Mouse (Mus musculus) lung, postnatal 4 days (tissue): ENCODE measurements at regions not wholly inside any gene's neighbourhood (a gene's known extent, or its start where the extent isn't known, plus 50 kb on each side); places are given as distances from the start of the nearest gene placed in this dataset.

Source experiments
- DNase-seq, 2 experiments: peaks; one replicate each; pipeline ENCODE4 v3.0.0; 2021

DNA sequence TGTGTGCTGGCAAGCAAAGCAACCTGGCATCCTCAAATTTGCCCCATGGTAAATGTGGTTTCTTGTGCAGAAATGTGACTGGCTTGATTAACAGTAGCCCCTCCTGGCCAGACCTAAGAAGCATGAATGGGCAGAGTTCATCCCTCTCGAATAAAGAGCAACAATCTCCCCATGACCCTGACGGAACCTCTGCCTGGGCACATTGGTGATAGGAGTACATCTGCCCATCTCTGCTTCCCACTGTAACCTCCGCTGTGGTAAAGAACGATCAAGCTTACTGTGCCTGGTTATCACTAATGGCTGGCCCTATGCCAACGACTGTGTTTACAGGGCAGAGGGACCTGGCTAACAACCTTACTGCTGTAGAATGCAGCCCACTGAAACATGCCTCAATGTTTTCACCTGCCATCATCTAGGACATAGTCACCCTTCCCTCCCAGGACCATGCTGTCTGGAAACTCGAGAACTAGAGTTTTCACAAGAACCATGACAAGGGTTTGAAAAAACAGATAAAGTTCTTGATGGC, 69.6 kb upstream of the Tspan2 start:
- DNase-seq: no peak

DNA sequence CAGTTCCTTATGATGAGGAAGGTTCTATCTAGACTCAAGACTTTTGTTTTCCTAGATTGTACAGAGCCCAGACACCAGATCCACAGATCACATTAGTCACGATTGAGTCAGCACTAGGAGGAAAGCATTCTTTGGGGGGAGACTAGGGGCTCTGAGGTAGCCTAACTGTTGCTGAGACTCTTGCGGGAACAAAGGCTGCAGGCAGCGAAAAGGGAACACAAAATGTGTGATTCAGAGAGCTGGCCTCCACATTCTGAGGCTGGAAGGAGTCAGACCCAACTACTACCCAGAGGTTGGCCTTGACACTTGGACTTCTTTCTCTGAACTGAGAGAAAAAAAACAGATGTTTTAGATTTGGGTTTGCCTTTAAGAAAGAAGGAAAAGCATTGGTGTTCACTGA, 66.5 kb upstream of the Tspan2 start:
- DNase-seq: no peak

DNA sequence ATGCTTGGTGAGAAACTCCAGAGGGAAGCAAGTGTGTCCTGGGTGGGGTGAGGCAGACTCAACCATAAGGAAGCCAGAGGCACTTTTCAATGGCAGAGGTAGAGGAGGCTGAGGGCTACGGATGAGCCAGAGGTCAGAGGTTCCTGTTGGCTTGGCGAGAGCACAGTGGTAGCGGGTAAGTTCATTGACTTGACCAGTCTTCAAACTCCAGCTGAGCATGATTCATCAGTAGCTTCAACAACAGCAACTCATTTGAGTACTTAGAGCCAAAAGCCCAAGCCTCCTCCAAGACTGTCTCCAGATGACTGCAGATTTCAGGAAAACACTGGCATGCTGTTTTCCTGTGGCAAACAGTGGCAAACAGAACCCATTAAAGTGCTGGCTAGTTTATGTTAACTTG, 65.8 kb upstream of the Tspan2 start:
- no peak for DNase-seq

DNA sequence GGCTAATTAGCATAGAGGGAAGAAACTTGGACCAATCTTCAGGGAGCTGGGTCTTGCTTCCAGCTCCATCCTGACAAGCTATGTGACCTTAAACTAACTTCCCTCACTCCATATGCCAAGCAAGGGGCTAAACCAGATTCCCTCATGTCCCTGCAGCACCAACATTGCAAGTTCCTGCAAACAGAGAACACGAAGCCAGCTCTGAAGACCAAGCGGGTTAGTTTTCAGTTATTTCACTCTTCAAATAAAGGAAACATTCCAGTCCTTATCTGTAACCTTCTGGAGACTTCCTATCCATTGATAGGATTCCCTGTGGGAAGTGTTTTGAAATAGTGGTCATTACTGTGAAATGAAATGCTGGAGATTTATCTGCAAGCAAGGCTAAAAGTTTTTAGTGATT, 64.4 kb upstream of the Tspan2 start:
- DNase-seq: no peak

DNA sequence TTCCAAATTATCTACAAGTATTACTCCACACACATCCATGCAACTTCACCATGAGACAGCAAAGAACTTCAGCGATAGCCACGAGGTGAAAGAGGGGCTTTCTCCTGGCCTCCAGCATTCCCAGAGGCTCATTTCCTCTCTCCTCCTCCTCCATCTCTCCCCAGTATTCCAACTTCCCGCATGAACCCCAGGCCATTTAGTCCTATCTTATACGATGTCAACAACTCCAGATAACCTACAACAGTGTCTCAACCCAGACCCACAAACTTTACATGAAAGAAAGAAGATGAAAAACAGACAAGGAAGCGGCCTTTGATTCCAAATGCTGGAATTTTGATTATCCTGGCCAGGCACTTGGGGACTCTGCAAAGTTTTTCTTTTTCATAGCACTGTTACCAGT, 63.8 kb upstream of the Tspan2 start:
- DNase-seq: no peak

DNA sequence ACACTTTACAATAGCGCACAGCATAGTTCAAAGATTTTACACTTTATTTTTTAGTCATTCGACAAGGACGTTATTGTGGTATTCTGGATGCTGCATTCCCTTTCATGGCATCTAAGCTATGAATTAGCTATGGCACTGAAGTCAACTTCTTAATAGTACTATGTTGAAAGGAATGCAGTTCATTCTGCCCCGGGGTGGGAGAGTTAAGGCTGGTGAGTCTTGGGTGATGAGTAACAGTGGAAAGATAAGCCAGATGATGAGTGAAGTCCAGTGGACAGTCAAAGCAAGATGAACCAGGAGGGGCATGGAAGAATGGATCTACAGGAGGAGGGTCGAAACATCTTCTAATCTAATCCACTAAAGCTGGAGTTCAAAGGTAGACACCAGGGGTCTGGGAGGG, 63.4 kb upstream of the Tspan2 start:
- no peak for DNase-seq

DNA sequence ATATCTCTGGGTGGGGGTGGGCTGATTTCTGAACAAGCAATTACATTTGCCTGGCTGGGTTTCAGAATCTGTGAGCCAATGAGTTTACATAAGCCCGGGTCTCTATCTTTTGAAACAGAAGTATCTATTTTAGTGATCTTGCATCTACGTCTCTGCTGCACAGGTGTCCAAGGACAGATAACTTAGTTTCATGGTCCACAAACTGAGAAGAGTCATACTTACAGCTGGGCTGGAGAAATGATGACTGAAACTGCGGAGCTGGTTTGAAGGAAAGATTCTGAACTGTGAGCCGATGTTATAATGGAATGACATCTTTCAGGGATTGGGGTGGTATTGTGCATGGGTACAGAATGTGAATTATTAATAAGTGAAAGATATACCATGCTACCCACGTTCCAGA, 60.8 kb upstream of the Tspan2 start:
- DNase-seq: no peak

DNA sequence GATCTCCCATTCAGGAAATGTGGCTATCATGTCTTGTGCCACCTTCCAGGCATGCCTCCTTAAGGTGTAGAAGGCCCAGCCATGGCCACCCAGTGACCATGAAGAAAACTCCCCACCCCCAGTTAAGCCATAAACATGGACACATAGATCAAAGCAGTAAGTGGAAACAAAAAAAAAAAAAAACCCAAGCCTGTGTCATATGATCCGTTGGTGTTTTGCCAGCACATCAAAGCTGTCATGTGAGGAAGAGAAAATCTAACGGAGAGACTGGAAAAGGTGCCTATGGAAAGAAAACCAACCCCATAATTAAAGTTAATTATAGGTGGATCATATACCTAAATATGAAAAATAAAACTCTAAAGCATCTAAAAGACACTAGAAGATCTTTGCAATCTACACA, 60.3 kb upstream of the Tspan2 start:
- DNase-seq: no peak

DNA sequence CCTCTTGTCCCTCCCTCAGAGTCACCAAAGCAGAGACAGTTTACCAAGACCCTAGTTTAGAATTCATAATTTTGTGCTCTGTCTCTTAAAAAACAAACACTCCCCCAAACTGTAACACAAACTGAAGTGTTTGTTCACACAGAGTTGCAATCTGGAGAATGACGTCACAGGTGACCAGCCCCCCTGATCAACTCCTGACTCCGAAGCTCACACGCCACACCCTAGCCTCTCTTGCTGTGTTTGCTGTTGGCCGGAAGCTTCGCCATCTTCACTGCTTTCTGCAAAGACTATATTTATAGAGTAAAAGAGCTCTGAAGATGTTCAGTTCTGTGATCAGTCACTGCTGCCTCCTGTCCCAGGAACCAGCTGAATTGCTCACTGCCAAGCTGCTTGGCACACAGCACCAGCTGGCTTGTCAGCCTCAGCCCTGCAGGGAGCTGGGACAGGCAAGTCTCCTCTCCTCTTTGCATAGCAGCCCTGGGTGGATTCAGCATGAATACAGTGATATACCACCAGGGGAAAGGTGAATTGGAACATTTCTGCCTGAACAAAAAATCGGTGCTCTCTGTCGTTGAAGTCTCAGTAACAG, 57.3 kb upstream of the Tspan2 start:
- DNase-seq: peak; percentile 13 to 39

DNA sequence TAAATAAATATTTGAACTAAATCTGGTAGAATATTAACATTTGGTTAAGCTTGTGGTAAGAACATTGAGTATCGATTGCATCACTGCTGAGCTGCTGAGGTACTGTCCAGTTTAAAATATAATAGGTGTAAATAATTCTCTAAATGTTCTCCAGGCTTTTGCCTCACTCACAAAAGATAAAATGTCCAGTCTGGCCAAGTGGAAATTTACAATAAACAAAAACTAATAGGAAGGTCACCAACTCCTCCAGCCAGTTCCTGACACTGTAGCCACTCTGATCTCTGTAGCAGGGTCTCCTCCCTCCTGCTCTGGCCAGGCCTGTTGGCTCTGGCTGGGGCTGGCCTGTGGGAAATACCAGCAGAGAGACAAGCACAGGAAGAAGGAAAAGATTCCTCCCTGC, 55.8 kb upstream of the Tspan2 start:
- no peak for DNase-seq

DNA sequence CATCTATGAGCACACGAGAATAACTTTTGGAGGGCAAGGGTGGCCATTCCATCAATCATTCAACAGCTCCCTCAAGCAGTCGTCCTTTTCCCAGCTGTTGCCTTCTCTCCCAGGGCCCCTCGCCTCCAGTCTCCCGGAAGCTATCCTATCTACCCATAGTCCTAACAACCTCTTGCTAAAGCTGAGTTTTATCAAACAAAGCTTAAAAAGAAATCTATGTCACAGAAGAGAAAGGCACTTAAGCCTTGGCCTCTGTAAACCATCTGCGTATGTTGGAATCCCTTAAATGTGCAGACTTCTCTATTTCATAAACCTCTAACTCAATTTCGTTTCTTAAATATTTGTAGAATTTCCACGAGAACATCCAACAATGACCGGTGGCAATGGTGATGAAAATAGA, 51.9 kb upstream of the Tspan2 start:
- DNase-seq: no peak

DNA sequence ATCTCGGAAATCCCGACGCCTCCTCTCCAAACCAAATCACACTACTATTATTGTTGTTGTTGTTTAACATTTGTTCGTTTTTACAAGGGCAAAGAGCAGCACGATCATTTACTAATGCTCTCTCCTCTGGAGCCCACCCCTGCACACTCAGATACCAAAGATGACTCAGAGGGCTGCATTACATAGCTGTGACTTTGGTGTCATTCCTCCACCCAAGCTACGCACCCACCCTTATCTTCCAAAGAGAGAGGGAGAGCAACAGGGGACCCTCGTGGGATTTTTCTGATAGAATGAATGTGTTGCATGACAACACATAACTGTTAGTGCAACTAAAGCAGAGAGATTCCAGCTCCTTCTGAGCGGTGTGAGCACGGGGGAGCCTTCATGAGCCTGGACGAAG, 50.8 kb upstream of the Tspan2 start:
- DNase-seq: no peak
